Mouse (Mus musculus) liver, embryonic 16.5 days (tissue): ENCODE measurements at regions not wholly inside any gene's neighbourhood (a gene's known extent, or its start where the extent isn't known, plus 50 kb on each side); places are given as distances from the start of the nearest gene placed in this dataset.
A peak's percentile ranks its signal among the peaks of the same experiment; 100 is the strongest.

ENCODE experiments used
- ATAC-seq: fragments of 200-750 bp; cut with Nextera tagmentation; 2 replicates; pipeline ENCODE4 v1.8.0; 2017; ENCODE audit warnings: low read depth, mild to moderate bottlenecking, moderate number of reproducible peaks, moderate library complexity
- H3K27ac ChIP-seq: fragments of 300-500 bp; sonication (generic); 2 replicates; pipeline ENCODE4 v1.5.1; 2014; ENCODE audit warnings: mild to moderate bottlenecking, low read length
- H3K27me3 ChIP-seq: fragments of 300-500 bp; sonication (generic); 2 replicates; pipeline ENCODE4 v1.6.1; 2014; ENCODE audit warnings: low read depth, low read length, mixed read lengths; ENCODE audit not compliant: control insufficient read depth, insufficient read depth
- H3K36me3 ChIP-seq: fragments of 300-500 bp; sonication (generic); 2 replicates; pipeline ENCODE4 v1.6.1; 2014; ENCODE audit warnings: mild to moderate bottlenecking; ENCODE audit not compliant: control insufficient read depth, insufficient read depth
- H3K4me1 ChIP-seq: fragments of 300-500 bp; sonication (generic); 2 replicates; pipeline ENCODE4 v1.6.1; 2014; ENCODE audit warnings: low read depth, low read length, mixed read lengths; ENCODE audit not compliant: control insufficient read depth
- H3K4me2 ChIP-seq: fragments of 300-500 bp; sonication (generic); 2 replicates; pipeline ENCODE4 v1.6.1; 2014; ENCODE audit warnings: low read depth, low read length, mixed read lengths
- H3K4me3 ChIP-seq: fragments of 300-500 bp; sonication (generic); 2 replicates; pipeline ENCODE4 v1.5.1; 2014; ENCODE audit warnings: low read depth, mild to moderate bottlenecking, low read length
- H3K9ac ChIP-seq: fragments of 300-500 bp; sonication (generic); 2 replicates; pipeline ENCODE4 v1.6.1; 2014; ENCODE audit warnings: low read depth, low read length
- H3K9me3 ChIP-seq: fragments of 300-500 bp; sonication (generic); replicated peaks from 2 replicates; pipeline ENCODE4 v1.6.1; 2016; ENCODE audit warnings: low read length; ENCODE audit not compliant: control insufficient read depth
- WGBS: fragments of 180-500 bp; shearing (Covaris S2); extraction: QIAGEN DNeasy Blood & Tissue Kit; methylation state at CpG from one replicate; pipeline ENCODE4 v1.1.7; 2014; ENCODE audit not compliant: insufficient replicate concordance; 5-methylcytosine and 5-hydroxymethylcytosine counted together

DNA sequence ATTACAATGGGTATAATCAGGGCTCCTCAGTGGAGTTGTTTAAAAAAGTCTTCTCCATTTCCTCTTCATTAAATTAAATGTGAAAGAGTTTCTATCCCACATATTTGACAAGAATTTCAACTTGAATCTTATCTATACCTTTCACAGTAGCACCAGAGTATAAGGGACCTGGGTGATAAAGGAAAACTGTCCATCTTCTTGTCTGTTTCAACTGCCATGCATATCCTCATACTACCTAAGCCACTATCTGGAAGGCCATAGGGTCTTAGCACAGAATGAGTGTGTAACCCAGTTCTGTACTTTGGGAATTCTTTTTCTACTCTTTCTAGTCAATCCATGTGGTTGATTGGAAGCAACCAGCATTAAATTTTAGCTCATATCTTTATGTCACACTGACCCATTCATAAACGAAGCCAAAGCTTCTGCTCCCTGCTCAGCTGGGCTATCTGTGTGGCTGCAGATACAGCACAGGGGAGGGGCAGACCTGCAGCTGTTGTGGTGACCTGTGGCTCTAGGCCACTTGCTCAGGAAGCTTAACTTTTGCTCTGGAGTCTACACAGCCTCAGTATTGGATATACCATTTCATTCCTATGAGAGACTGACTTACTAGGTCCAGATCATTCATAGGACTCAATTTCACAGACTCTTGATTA is 75.8 kb upstream of the Pgr start:
- no peaks in the 10 kb centered on the region for H3K36me3 ChIP-seq
- 12% methylated on average over 1 of the region's 1 CpGs for WGBS
- ATAC-seq = 0 out of 2 replicates have a peak, but pooled peaks have one; percentile 41
- no peak overlapping the region for H3K27ac ChIP-seq
- no peak overlapping the region for H3K9ac ChIP-seq
- H3K4me1 ChIP-seq = no peaks in the 10 kb centered on the region
- no peak overlapping the region for H3K4me3 ChIP-seq
- no peaks in the 10 kb centered on the region for H3K9me3 ChIP-seq
- no peak overlapping the region for H3K4me2 ChIP-seq
- no peaks in the 10 kb centered on the region for H3K27me3 ChIP-seq

DNA sequence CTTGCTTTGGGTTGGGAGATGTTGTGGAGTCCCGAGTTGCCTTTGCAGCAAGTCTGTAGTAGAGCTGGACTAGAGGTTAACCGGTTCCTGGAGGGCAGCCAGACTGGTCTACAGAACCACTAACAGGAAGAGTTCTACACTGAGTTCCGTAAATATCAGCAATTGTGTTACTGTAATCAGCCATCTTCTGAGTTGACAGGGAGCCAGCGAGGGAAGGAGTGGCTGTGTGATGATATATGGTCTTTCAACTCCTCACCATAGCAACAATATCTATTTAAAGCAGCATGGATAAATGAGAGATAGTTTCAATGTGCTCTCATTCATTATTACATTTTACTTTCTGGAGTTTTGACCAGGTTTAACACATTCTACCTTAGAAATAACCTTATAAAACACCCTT is 67.5 kb upstream of the Pgr start:
- no peak overlapping the region for H3K27ac ChIP-seq
- H3K27me3 ChIP-seq = no peaks in the 10 kb centered on the region
- no peaks in the 10 kb centered on the region for H3K9me3 ChIP-seq
- no peaks in the 10 kb centered on the region for H3K4me1 ChIP-seq
- H3K9ac ChIP-seq = no peak overlapping the region
- 49% methylated on average over 4 of the region's 4 CpGs for WGBS
- H3K4me3 ChIP-seq = no peak overlapping the region
- no peak for ATAC-seq
- no peak overlapping the region for H3K4me2 ChIP-seq
- H3K36me3 ChIP-seq = no peaks in the 10 kb centered on the region

DNA sequence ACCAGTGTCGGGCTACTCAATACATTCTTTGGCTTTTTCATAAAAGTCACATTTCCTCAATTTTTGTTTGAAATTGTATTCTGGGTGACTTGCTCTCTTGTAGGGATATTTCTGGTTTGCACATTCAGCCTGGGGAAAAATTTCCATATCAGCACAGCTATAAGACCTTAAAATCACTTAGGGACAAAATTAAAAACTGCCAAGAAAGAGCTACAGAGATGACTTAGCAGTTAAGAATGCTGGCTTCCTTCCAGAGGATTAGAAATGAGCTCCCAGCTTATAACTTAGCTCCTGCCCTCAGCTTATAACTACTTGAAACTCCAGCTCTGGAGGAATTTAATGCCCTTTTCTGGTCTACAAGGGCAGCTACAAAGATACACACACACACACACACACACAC is 62.6 kb upstream of the Pgr start:
- H3K36me3 ChIP-seq = no peaks in the 10 kb centered on the region
- H3K4me3 ChIP-seq = no peak overlapping the region
- no peak for ATAC-seq
- no peak overlapping the region for H3K9ac ChIP-seq
- no peak overlapping the region for H3K4me2 ChIP-seq
- H3K27ac ChIP-seq = no peak overlapping the region
- H3K4me1 ChIP-seq = no peaks in the 10 kb centered on the region
- WGBS = 73% methylated on average over 1 of the region's 1 CpGs
- no peaks in the 10 kb centered on the region; the same call in 1 of the 2 replicates for H3K9me3 ChIP-seq
- no peaks in the 10 kb centered on the region for H3K27me3 ChIP-seq

DNA sequence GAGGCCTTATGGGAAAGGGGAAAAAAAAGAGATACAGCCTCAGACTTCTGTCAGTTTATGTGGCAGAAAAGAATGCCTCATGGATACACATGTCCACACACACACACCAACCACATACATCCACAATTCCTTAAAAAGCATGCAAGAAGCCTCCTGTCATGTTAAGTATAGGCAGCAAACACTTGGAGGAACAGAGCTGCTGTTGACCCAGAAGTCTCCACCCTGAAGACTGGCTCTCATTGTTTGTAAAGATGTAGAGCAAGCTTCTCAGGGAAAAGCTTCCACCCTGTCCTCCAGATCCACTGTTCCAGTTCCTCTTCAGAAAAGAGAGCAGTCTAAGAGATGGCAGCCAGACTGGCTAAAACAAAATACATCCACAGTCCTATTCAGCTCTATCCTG is 61.3 kb upstream of the Pgr start:
- H3K4me2 ChIP-seq = no peak overlapping the region
- no peaks in the 10 kb centered on the region; the same call in 1 of the 2 replicates for H3K9me3 ChIP-seq
- H3K27me3 ChIP-seq = no peaks in the 10 kb centered on the region
- no peaks in the 10 kb centered on the region for H3K36me3 ChIP-seq
- no peak overlapping the region for H3K4me3 ChIP-seq
- no peak overlapping the region for H3K9ac ChIP-seq
- H3K27ac ChIP-seq = no peak overlapping the region
- ATAC-seq = no peak
- H3K4me1 ChIP-seq = no peaks in the 10 kb centered on the region

DNA sequence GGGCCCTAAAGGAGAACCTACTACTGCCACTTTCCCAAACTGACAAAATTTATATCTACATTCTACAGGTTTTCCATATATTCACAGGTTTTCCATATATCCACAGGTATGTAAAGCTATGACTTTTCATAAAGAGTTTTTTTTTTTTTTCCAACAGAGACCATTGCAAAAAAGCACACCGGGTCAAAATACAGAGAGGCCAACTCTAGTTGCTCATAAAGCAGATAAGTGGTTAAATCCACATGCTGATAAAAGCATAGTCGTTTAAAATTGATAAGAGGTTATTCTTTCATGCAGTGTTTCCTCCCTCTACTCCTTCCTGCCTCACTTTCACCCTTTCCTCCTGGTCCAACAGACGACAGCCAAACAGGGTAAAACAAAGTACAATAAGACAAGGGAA is 60.7 kb upstream of the Pgr start:
- Histone ChIP-seq H3K4me1 (no peaks in the 10 kb centered on the region), H3K4me3 (no peak overlapping the region), H3K27me3 (no peaks in the 10 kb centered on the region), H3K36me3 (no peaks in the 10 kb centered on the region), H3K9me3 (no peaks in the 10 kb centered on the region; the same call in 1 of the 2 replicates), H3K9ac (no peak overlapping the region), H3K27ac (no peak overlapping the region), H3K4me2 (no peak overlapping the region)
- 27% methylated on average over 3 of the region's 3 CpGs for WGBS
- ATAC-seq = no peak
